Mouse (Mus musculus): ENCODE results near the gene Cdc42bpa. TPM values are rescaled to one million over a fixed set of nuclear protein-coding genes. Genes with fewer than 3 reads are reported as not detected.

The Cdc42bpa gene
- 1 to 10 TPM; 3.5 to 5.0 TPM for total RNA-seq (2023)

GRCm38 (mm10) chr1:179959721-179960542 is at the start of gene Cdc42bpa:
TSS of gene Cdc42bpa (plus strand) at chr1:179960472.

DNA sequence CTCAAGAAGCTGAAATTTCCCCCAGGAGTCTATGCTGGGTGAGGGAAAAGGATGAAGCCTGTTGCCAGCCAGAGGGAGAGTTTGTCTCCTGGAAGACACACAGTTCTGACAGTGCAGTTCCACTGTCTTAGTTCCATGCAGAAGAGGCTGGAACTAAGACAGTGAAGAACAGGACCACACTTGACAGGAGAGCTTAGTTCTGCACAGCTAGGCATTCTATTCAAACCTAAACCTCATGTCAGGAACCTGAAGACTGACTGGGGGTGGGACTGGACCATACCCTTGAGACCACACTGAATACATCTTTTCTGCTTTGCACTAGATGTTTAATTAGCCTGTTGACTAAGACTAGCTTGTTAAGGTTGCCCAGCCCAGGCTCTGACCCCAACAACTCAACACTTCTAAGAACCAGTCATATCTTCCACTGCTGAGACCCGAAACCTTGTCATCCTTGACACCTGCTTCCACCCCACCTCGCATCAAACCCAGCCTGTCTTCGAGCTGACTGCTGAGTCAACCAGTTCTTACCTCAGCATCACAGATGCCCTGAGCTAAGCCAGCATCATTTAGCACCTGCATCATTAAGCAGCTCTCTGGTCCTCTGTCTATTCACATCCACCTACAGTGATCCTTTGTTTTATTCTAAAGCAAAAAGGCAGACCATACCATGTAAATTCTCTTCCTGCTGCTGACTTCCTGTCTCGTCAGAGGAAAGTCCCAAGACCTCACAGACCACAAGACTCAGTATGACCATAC is 238.9 kb downstream of the Cdc42bpa start, which contains the start of gene Coq8a:
Gene Coq8a (minus strand): TSS at position 644 of the 756 bp plus-strand sequence.

Other genes with a start within 250 kb of the Cdc42bpa start
- gene Kif28, start 215.2 kb upstream of the Cdc42bpa start, total RNA-seq (2023), result not detected
- gene Gm10518, start 157.1 kb upstream of the Cdc42bpa start, total RNA-seq (2023), result not detected
- 10 to 100 TPM; 73.8 to 85.5 TPM for gene Ahctf1, start 156.8 kb upstream of the Cdc42bpa start, total RNA-seq (2023)
- 1 to 10 TPM; 3.9 to 4.6 TPM for gene Coq8a, start 239.1 kb downstream of the Cdc42bpa start, total RNA-seq (2023)

Data from neutrophil, adult 59 days (primary cell).